Mouse (Mus musculus): ENCODE measurements around the gene Napepld. TPM values are rescaled to one million over a fixed set of nuclear protein-coding genes. Genes with fewer than 3 reads are reported as not detected.
"Not testable (repeated sequence)": the region's sequence is repeated elsewhere in the genome, so short reads cannot be mapped to it uniquely, and the experiment has no call there.

The Napepld gene
- polyA plus RNA-seq, 1 experiment from 2014 or later = 2.1 TPM

DNA sequence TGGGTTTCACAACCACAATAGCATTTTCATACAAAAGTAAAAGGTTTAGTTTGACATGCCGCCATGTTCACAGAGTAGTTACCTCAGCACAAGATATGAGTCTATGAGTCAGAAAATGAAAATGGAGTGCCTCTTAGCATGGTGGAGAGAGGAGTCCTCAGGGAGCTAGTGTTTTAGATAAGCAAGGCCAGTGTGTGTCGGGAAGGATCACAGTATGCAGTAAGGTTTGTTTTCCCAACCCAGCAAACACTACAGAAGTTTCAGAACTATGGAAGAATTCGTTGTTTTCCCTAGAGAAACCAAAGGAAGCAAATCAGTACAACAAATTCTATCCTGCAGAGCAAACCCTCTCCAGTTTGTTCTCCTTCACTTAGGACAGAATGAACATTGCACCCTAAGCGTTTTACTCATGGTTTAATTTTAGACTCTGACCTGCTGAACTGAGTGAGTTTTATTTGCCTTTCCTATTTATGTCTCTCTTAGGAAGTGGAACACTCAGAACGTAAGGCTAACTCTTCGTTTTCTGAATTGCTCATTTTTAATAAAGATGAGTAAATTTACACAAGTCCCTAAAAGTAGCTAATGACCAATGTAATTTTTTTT, 1.8 kb upstream of the Napepld start:
- no peaks in the 10 kb centered on the region for H3K27me3 ChIP-seq
- H3K36me3 ChIP-seq = no peaks in the 10 kb centered on the region
- no peak overlapping the region for H3K27ac ChIP-seq
- H3K4me3 ChIP-seq = no peak overlapping the region
- ATAC-seq (ENCODE audit: insufficient number of reproducible peaks, insufficient read depth, low FRiP score, low TSS enrichment, low read depth) = no peak
- no peaks in the 10 kb centered on the region for H3K4me1 ChIP-seq
- H3K4me2 ChIP-seq = no peak overlapping the region
- 83% methylated on average over 6 of the region's 6 CpGs for WGBS
- no peak overlapping the region for H3K9ac ChIP-seq
- no peaks in the 10 kb centered on the region for H3K9me3 ChIP-seq

DNA sequence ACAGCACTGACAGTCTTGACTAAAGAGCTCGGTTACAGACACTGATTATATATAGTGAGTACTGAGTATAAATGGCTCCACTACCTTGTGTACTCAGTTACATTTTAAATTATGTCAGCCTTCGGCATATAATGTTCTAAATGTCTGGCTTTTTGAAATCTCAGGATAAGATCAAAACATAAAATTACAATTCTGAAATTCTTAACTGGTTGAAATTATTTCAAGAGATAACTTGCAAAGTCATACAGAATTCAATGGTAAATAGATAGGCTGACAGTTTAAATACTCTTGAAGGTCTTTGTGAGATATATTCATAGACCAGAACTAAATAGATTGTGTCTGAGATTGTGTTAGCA, 791 bp upstream of the Napepld start:
- no peak for ATAC-seq (ENCODE audit: insufficient number of reproducible peaks, insufficient read depth, low FRiP score, low TSS enrichment, low read depth)
- H3K4me3 ChIP-seq = peak overlapping the region; percentile 69
- H3K4me1 ChIP-seq = no peaks in the 10 kb centered on the region
- H3K4me2 ChIP-seq = peak overlapping the region; percentile 76
- no peaks in the 10 kb centered on the region for H3K27me3 ChIP-seq
- peak overlapping the region; percentile 93 for H3K9ac ChIP-seq
- H3K27ac ChIP-seq = peak overlapping the region; percentile 95
- no peaks in the 10 kb centered on the region for H3K36me3 ChIP-seq
- H3K9me3 ChIP-seq = no peaks in the 10 kb centered on the region
- 55% methylated on average over 2 of the region's 2 CpGs for WGBS

DNA sequence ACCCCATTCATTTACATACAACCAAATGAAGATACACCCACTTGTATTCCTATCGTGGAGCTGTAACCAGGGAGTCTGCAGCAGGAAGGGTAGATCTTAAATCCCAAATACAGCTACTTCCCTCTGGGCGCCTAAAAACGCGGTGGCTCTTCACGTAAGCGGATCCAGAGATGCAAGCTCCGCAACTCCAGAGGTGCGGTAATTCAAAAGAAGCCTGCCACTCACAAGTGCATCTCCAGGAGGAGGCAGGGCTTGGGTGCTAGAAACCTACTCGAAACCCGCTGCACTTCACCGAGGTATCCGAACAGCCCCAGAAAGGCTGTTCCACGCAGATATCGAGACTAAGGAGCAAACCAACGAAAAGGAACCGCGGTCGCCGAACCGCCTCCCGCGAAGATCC, 262 bp downstream of the Napepld start:
- H3K27ac ChIP-seq = peak overlapping the region; percentile 95; the same call in 1 of the 2 replicates
- H3K9ac ChIP-seq = peak overlapping the region; percentile 93
- H3K36me3 ChIP-seq = no peaks in the 10 kb centered on the region
- H3K4me2 ChIP-seq = peak overlapping the region; percentile 76
- under 1% methylated on average over 22 of the region's 22 CpGs for WGBS
- H3K27me3 ChIP-seq = no peaks in the 10 kb centered on the region
- H3K9me3 ChIP-seq = no peaks in the 10 kb centered on the region
- H3K4me3 ChIP-seq = peak overlapping the region; percentile 69
- no peak for ATAC-seq (ENCODE audit: insufficient number of reproducible peaks, insufficient read depth, low FRiP score, low TSS enrichment, low read depth)
- no peaks in the 10 kb centered on the region for H3K4me1 ChIP-seq

DNA sequence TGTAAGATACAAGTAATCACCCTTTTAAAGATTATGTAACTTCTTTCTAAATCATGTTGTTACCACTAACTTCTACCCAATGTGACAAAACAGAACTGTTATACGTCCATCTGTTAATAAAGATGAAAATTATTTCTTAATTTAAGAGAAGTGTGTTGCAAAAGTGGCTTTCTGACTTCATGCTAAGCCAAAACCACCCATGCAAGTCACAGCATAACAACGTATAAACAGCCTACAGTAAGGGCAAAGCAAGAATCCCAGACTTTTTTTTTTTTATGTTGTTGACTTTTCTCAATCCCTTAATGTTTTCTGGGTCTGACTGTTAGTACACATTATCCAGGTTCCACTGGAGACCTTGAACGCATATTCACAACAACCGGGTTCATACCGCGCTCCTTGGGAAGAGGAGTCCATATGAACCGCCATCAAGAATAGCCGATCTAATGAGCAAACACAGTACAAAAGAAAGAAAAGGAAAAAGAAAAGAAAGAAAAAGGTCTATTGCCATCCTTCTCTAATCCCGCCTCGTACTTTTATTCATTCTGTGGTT, 849 bp downstream of the Napepld start:
- Histone ChIP-seq H3K9ac (peak overlapping the region; percentile 93; the same call in 1 of the 2 replicates), H3K36me3 (no peaks in the 10 kb centered on the region), H3K27ac (no peak overlapping the region), H3K4me1 (no peaks in the 10 kb centered on the region), H3K4me2 (peak overlapping the region; percentile 76), H3K27me3 (no peaks in the 10 kb centered on the region), H3K4me3 (peak overlapping the region; percentile 69), H3K9me3 (no peaks in the 10 kb centered on the region)
- no peak for ATAC-seq (ENCODE audit: insufficient number of reproducible peaks, insufficient read depth, low FRiP score, low TSS enrichment, low read depth)
- 13% methylated on average over 10 of the region's 10 CpGs for whole genome bisulfite sequencing

DNA sequence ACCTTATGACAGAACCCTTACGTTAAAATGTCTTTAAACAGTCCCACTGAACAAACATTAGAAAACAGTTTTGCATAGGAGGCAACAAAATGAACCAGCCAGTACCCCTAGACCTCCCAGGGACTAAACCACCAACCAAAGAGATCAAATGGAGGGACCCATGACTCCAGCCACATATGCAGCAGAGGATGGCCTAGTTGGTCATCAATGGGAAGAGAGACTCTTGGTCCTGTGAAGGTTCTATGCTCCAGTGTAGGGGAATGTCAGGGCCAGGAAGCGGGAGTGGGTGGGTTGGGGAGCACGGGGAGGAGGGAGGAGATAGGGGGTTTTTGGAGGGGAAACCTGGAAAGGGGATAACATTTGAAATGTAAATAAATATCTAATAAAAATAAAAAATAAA, 1.6 kb downstream of the Napepld start:
- not testable (repeated sequence) for H3K9me3 ChIP-seq; H3K9ac ChIP-seq; H3K4me1 ChIP-seq; H3K27ac ChIP-seq; ATAC-seq (ENCODE audit: insufficient number of reproducible peaks, insufficient read depth, low FRiP score, low TSS enrichment, low read depth); H3K36me3 ChIP-seq; H3K4me3 ChIP-seq; H3K27me3 ChIP-seq; H3K4me2 ChIP-seq
- WGBS = 95% methylated on average over 3 of the region's 3 CpGs

DNA sequence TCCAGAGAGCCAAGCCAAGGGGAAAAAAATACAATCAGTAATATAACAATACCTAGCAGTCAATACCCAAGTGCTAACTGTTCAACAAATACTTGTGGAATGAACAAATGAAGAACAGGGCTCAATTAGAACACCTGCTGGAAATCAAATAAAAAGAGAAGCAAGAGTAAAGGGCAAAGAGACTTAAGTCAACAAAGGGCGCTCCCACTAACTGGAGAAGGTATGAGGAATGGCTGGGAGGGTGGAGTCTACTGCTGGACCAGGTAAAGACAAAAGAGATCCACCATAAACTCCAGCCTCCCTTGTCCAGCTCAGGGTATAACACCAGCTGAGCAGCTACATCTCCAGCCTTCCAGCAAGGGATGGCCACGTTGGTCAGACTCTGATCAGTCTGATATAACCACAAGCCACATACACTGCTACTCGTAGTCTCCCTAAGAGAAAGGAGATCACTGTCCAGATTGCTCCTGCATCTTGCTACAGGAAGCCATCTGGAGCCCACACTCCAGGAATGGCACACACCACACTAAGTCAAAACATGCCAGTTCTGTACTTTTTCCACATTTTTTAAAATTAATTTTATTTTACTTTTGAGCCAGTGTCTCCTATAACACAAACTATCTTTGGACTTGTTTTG, 6.2 kb downstream of the Napepld start:
- Histone ChIP-seq H3K9ac (no peak overlapping the region), H3K4me3 (no peak overlapping the region), H3K4me1 (no peaks in the 10 kb centered on the region), H3K9me3 (no peaks in the 10 kb centered on the region), H3K27me3 (no peaks in the 10 kb centered on the region), H3K27ac (no peak overlapping the region), H3K4me2 (no peak overlapping the region), H3K36me3 (no peaks in the 10 kb centered on the region)
- ATAC-seq (ENCODE audit: insufficient number of reproducible peaks, insufficient read depth, low FRiP score, low TSS enrichment, low read depth) = no peak
- WGBS = 83% methylated on average over 3 of the region's 3 CpGs

DNA sequence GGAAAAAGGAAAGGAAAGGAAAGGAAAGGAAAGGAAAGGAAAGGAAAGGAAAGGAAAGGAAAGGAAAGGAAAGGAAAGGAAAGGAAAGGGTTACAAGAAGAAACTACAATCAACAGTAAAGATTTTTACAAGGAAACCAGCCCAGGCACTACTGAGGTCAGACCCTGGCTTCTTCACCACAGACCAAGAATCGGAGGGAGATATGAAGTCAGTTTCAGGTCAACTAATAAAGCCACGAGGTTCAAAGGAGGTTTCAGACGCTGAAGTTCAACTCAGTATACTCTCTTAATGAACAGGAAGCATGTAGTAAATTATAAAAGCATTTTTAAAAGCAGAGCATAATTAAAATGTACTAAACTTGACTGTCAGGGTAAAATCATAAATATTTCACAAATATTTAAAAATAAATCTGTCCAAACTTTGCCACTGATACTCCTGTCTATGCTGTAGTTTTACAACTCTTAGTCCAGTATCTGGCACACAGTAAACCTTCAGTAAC, 7.8 kb downstream of the Napepld start:
- Histone ChIP-seq H3K4me2 (no peak overlapping the region), H3K9me3 (no peaks in the 10 kb centered on the region), H3K4me1 (peaks cover 3% of the 10 kb centered on the region; the same call in 1 of the 2 replicates), H3K36me3 (no peaks in the 10 kb centered on the region), H3K27me3 (no peaks in the 10 kb centered on the region), H3K9ac (no peak overlapping the region), H3K27ac (no peak overlapping the region), H3K4me3 (no peak overlapping the region)
- no peak for ATAC-seq (ENCODE audit: insufficient number of reproducible peaks, insufficient read depth, low FRiP score, low TSS enrichment, low read depth)
- 65% methylated on average over 3 of the region's 3 CpGs for WGBS

DNA sequence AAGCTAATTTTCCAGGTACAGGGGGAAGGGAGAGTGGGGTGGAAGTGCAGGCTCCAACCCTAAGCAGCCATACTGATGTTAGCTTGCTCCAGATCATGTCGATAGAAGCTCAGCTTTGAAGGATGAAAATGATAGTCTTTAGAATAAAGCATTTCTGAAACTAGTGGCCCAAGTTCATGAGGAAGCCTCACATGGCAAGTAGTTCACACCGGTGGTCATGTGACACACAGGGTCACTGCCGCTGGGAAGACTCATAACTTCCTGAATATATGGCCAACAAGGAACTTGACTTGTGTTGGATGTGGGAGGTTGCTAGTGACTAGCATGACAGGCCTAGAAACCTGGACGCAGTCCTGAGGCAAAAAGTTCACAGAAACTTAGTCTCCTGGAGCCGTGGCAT, 9.0 kb downstream of the Napepld start:
- H3K4me3 ChIP-seq = no peak overlapping the region

DNA sequence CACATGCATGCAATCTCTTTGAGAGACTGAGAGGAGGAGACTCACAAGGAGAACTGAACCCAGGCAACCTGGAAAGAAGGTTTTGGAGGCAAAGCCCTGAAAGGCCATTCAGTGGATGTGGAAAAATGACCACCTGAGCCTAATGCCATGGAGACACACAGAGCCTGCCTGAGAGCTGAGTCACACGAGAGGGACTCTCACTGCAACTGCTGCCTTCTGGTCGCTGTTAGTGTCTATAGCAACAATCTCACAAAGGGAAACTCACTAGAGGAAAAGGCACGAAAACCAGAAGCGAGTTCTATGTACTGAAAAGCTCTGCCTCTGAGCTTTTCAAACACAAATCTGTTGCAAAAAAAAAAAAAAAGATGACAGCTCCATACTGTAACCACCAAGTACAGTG, 14.2 kb downstream of the Napepld start:
- no peak overlapping the region for H3K4me3 ChIP-seq
- no peak overlapping the region for H3K9ac ChIP-seq
- peaks cover 3% of the 10 kb centered on the region; the same call in 1 of the 2 replicates for H3K4me1 ChIP-seq
- no peaks in the 10 kb centered on the region for H3K27me3 ChIP-seq
- no peak overlapping the region for H3K27ac ChIP-seq
- H3K36me3 ChIP-seq = no peaks in the 10 kb centered on the region
- 71% methylated on average over 4 of the region's 4 CpGs for WGBS
- ATAC-seq (ENCODE audit: insufficient number of reproducible peaks, insufficient read depth, low FRiP score, low TSS enrichment, low read depth) = no peak
- no peak overlapping the region for H3K4me2 ChIP-seq
- H3K9me3 ChIP-seq = no peaks in the 10 kb centered on the region

More for the DNA sequence above, 9.0 kb downstream of the Napepld start:
- no peak for ATAC-seq (ENCODE audit: insufficient number of reproducible peaks, insufficient read depth, low FRiP score, low TSS enrichment, low read depth)
- Histone ChIP-seq H3K4me2 (no peak overlapping the region), H3K9ac (no peak overlapping the region), H3K27ac (no peak overlapping the region), H3K36me3 (no peaks in the 10 kb centered on the region), H3K27me3 (no peaks in the 10 kb centered on the region), H3K9me3 (no peaks in the 10 kb centered on the region), H3K4me1 (peaks cover 3% of the 10 kb centered on the region; the same call in 1 of the 2 replicates)
- 93% methylated on average over 5 of the region's 5 CpGs for WGBS

DNA sequence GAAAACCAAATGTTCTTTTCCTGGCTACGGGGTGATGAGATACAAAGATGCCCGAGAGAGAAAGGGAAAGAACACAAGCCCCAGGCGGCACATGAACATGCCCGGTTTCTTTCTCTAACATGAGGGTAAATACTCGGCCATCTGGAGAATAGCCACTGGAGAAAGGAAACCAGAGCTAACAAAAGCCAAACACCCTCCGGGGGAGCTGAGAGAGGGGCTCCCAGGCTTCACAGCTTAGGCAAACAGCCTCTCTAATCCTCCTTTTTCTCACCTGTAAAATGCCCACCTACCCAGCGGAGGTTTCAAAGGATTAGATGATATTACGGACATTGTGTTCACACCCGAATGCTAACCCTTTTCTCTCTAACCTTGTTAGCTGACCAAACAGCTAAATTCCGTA, 16.2 kb downstream of the Napepld start:
- H3K4me3 ChIP-seq = no peak overlapping the region
- peaks cover 3% of the 10 kb centered on the region; the same call in 1 of the 2 replicates for H3K4me1 ChIP-seq
- no peaks in the 10 kb centered on the region for H3K9me3 ChIP-seq
- H3K27me3 ChIP-seq = no peaks in the 10 kb centered on the region
- 67% methylated on average over 10 of the region's 10 CpGs for WGBS
- no peaks in the 10 kb centered on the region for H3K36me3 ChIP-seq
- ATAC-seq (ENCODE audit: insufficient number of reproducible peaks, insufficient read depth, low FRiP score, low TSS enrichment, low read depth) = no peak
- no peak overlapping the region for H3K4me2 ChIP-seq
- H3K9ac ChIP-seq = no peak overlapping the region
- no peak overlapping the region for H3K27ac ChIP-seq

DNA sequence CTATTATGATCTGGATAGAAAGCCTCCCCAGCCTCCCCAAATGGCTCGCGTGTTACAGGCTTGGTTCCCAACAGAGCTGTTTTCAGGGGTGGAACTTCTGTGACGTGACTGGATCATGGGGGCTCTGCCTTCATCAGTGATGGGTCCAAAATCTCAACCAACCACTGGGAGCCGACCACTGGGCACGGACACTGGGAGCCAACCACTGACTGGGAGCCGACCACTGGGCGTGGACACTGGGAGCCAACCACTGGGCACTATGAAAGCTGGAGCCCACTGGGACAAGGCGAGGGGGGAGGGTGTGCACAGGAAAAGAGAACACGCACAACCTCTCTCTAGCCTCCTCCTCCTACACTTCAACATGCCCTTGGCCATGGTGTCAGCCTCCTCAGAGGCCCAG, 17.4 kb downstream of the Napepld start:
- Histone ChIP-seq H3K4me3 (no peak overlapping the region), H3K4me1 (peaks cover 2% of the 10 kb centered on the region; the same call in 1 of the 2 replicates), H3K9me3 (no peaks in the 10 kb centered on the region), H3K9ac (no peak overlapping the region), H3K27me3 (no peaks in the 10 kb centered on the region; the same call in 1 of the 2 replicates), H3K4me2 (no peak overlapping the region), H3K27ac (no peak overlapping the region), H3K36me3 (no peaks in the 10 kb centered on the region)
- ATAC-seq (ENCODE audit: insufficient number of reproducible peaks, insufficient read depth, low FRiP score, low TSS enrichment, low read depth) = no peak
- WGBS = 91% methylated on average over 9 of the region's 9 CpGs

DNA sequence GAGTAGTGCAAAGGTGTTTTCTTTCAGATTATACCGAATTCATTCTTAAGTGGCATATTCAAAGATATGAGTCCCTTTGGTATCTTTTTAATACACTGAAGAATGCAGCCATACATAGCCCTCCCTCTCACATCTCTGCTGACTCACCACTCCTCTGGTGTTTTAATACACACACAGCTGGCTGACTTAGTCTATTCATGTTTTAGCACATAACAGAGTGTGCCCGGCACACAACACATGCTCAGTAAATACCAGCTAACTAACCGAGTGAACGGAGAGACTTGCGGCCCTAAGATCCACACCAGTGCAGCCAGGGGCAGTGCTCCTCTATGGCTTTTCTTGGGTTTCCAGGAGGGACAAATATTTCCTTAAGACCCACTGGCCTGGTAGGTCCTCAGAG, 20.3 kb downstream of the Napepld start:
- Histone ChIP-seq H3K36me3 (no peaks in the 10 kb centered on the region; the same call in 1 of the 2 replicates), H3K4me2 (no peak overlapping the region), H3K4me1 (0 out of 2 replicates have a peak, but pooled peaks cover 2% of the 10 kb centered on the region), H3K9ac (no peak overlapping the region), H3K4me3 (no peak overlapping the region), H3K27ac (no peak overlapping the region), H3K27me3 (no peaks in the 10 kb centered on the region; the same call in 1 of the 2 replicates), H3K9me3 (peaks cover 4% of the 10 kb centered on the region; the same call in 1 of the 2 replicates)
- no peak for ATAC-seq (ENCODE audit: insufficient number of reproducible peaks, insufficient read depth, low FRiP score, low TSS enrichment, low read depth)
- WGBS = 80% methylated on average over 5 of the region's 5 CpGs

Data from embryonic facial prominence, embryonic 13.5 days (tissue).